Mouse (Mus musculus) hindbrain, embryonic 16.5 days (tissue): ENCODE results near the gene Dennd6a. TPM values are rescaled to one million over a fixed set of nuclear protein-coding genes. Genes with fewer than 3 reads are reported as not detected.
"Not testable (repeated sequence)": the region's sequence is repeated elsewhere in the genome, so short reads cannot be mapped to it uniquely, and the experiment has no call there.

Experiments
- ATAC-seq: fragments of 200-750 bp; cut with Nextera tagmentation; 2 replicates; pipeline ENCODE4 v1.8.0; 2017; ENCODE audit warnings: moderate TSS enrichment, moderate library complexity
- H3K27ac ChIP-seq: fragments of 300-500 bp; sonication (generic); 2 replicates; pipeline ENCODE4 v1.5.1; 2014; ENCODE audit warnings: low read depth, mild to moderate bottlenecking, control low read depth, low read length, moderate library complexity
- H3K27me3 ChIP-seq: fragments of 300-500 bp; sonication (generic); replicated peaks from 2 replicates; pipeline ENCODE4 v1.6.1; 2014; ENCODE audit warnings: low read length; ENCODE audit not compliant: control insufficient read depth, insufficient read depth
- H3K36me3 ChIP-seq: fragments of 300-500 bp; sonication (generic); 2 replicates; pipeline ENCODE4 v1.6.1; 2014; ENCODE audit warnings: mild to moderate bottlenecking, low read length, moderate library complexity, mixed read lengths; ENCODE audit not compliant: control insufficient read depth, insufficient read depth
- H3K4me1 ChIP-seq: fragments of 300-500 bp; sonication (generic); 2 replicates; pipeline ENCODE4 v1.6.1; 2014; ENCODE audit warnings: low read depth, low read length; ENCODE audit not compliant: control insufficient read depth, insufficient read depth
- H3K4me2 ChIP-seq: fragments of 300-500 bp; sonication (generic); 2 replicates; pipeline ENCODE4 v1.6.1; 2014; ENCODE audit warnings: mild to moderate bottlenecking, low read length, control low read depth, moderate library complexity
- H3K4me3 ChIP-seq: fragments of 300-500 bp; sonication (generic); 2 replicates; pipeline ENCODE4 v1.5.1; 2014; ENCODE audit warnings: mild to moderate bottlenecking, low read length, control low read depth, moderate library complexity
- H3K9ac ChIP-seq: fragments of 300-500 bp; sonication (generic); 2 replicates; pipeline ENCODE4 v1.6.1; 2014; ENCODE audit warnings: low read depth, mild to moderate bottlenecking, control low read depth, low read length, moderate library complexity
- H3K9me3 ChIP-seq: fragments of 300-500 bp; sonication (generic); 2 replicates; pipeline ENCODE4 v1.6.1; 2014; ENCODE audit warnings: mild to moderate bottlenecking, low read length, moderate library complexity; ENCODE audit not compliant: control insufficient read depth
- WGBS: fragments of 180-500 bp; shearing (Covaris S2); extraction: QIAGEN DNeasy Blood & Tissue Kit; methylation state at CpG from one replicate; pipeline ENCODE4 v1.1.7; 2014; 5-methylcytosine and 5-hydroxymethylcytosine counted together
- microRNA-seq: library from miRNA; unstranded; fragments of <30 nt; microRNA quantifications from one replicate; pipeline ENCODE4, GENCODE M21; 2017
- polyA plus RNA-seq: library from polyadenylated mRNA; unstranded; fragments of >200 nt; fragmentation: Nextera tagmentation; extraction: Ambion mirVana; gene quantifications from 2 replicates; pipeline ENCODE4 v1.2.1, GENCODE M21; 2015

Gene Dennd6a
- polyA plus RNA-seq, 1 experiment from 2014 or later: 14.9 TPM

DNA sequence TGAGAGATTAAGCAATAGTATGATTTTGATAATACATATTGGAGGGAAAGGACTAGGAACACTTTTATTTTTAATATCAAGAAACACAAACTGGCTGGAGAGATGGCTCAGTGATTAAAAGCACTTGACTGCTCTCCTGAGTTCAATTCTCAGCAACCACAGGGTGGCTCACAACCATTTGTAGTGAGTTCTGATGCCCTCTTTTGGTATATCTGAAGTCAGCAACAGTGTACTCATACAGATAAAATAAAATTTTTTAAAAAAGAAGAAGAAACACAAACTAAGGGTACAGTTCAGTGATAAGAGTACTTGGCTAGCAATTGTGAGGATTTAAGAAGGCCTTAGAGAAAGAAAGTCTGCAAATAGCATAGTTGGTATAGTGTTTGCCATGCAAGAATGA is 97.3 kb downstream of the Dennd6a start:
- no peak overlapping the region for H3K9ac ChIP-seq
- no peak overlapping the region for H3K27ac ChIP-seq
- no peak overlapping the region for H3K4me2 ChIP-seq
- no peaks in the 10 kb centered on the region for H3K9me3 ChIP-seq
- H3K36me3 ChIP-seq: no peaks in the 10 kb centered on the region; the same call in 1 of the 2 replicates
- peaks cover 20% of the 10 kb centered on the region for H3K4me1 ChIP-seq
- H3K4me3 ChIP-seq: no peak overlapping the region
- no peaks in the 10 kb centered on the region for H3K27me3 ChIP-seq
- ATAC-seq: no peak

DNA sequence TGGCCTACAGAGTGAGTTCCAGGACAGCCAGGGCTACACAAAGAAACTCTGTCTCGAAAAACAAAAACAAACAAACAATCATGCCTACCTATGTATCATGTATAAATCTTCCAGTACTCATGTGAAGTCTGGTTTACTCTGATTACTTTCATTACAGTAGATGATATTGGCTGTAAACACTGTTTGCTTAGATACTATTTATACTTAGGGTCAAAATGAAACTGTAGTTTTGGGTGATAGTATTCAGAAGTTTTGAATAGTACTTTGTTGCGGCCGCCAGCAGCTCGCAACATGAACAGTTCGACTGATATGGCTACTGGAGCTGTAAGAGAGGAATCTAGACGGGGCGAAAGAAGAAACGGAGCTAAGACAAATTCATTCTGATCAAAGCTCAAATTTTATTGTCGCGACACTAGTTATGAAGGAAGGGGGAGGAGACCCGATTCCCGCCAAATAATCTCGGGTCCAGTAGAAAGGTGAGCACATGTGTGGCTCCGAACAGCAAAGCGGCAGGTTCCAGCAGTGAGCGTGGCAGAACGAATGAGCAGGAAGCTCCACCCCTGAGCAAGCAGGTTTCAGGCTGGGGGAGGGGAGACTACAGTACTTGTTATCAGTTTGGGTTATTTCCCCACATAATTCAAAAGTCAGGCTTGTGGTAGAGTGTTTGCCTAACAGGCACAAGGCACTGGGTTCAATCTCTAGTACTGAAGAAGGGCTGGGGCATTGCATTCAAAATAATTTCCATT is 98.4 kb downstream of the Dennd6a start:
- H3K4me2 ChIP-seq, H3K4me3 ChIP-seq, H3K9me3 ChIP-seq, ATAC-seq, H3K9ac ChIP-seq, H3K27ac ChIP-seq, H3K36me3 ChIP-seq, H3K27me3 ChIP-seq: not testable (repeated sequence)
- 68% methylated on average over 17 of the region's 17 CpGs for WGBS
- peaks cover 16% of the 10 kb centered on the region for H3K4me1 ChIP-seq

GRCm38 (mm10) chr14:26674476-26675169 is 101.0 kb downstream of the Dennd6a start:
- not testable (repeated sequence) for ATAC-seq, H3K27me3 ChIP-seq

DNA sequence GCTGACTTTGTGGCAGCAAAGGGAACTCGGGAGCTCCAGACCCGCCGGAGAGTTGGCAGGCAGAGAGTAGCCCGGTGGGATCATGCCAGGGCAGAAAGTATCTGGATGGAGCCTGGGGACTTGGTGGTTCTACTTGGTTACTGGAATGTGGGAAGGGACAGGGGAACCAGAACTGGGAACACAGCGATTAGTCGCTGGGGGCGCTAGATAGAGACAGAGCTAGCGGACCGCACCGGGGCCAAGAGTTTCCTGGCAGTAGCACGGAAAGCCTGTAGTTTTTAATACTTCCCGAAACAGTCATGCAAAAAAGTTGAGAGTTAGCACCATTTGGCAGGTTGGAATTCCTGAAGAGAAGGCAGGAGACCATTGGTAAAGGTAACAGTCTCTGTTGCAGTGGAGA is 101.7 kb downstream of the Dennd6a start:
- H3K27ac ChIP-seq: no peak overlapping the region
- 23% methylated on average over 12 of the region's 12 CpGs for WGBS
- H3K4me3 ChIP-seq: no peak overlapping the region
- no peak overlapping the region for H3K4me2 ChIP-seq
- no peaks in the 10 kb centered on the region for H3K27me3 ChIP-seq
- H3K9ac ChIP-seq: no peak overlapping the region
- H3K4me1 ChIP-seq: peaks cover 3% of the 10 kb centered on the region
- no peaks in the 10 kb centered on the region for H3K36me3 ChIP-seq
- ATAC-seq: no peak
- no peaks in the 10 kb centered on the region for H3K9me3 ChIP-seq

More at GRCm38 (mm10) chr14:26674476-26675169, 101.0 kb downstream of the Dennd6a start:
- not testable (repeated sequence) for H3K4me2 ChIP-seq, H3K36me3 ChIP-seq, H3K9me3 ChIP-seq, H3K27ac ChIP-seq, H3K9ac ChIP-seq, H3K4me1 ChIP-seq, H3K4me3 ChIP-seq
- WGBS: 87% methylated on average over 2 of the region's 2 CpGs

GRCm38 (mm10) chr14:26675791-26676190 is 102.1 kb downstream of the Dennd6a start:
- H3K36me3 ChIP-seq: no peaks in the 10 kb centered on the region
- no peak overlapping the region for H3K9ac ChIP-seq
- no peaks in the 10 kb centered on the region for H3K4me1 ChIP-seq
- no peaks in the 10 kb centered on the region for H3K9me3 ChIP-seq
- no peak overlapping the region for H3K4me2 ChIP-seq
- no peak for ATAC-seq
- 77% methylated on average over 5 of the region's 5 CpGs for WGBS
- no peaks in the 10 kb centered on the region for H3K27me3 ChIP-seq
- H3K4me3 ChIP-seq: no peak overlapping the region
- H3K27ac ChIP-seq: no peak overlapping the region

Small RNAs within 50 kb of the gene (microRNA-seq; reads per million reads assigned to microRNA genes)
- not detected for gene Mir7672

Other genes starting within 250 kb of the Dennd6a start
- gene Slmap, start 38.9 kb upstream of the Dennd6a start, polyA plus RNA-seq: 11.4 TPM in 2 replicates
- 507 and 523 TPM in 2 replicates for gene Arf4, start 64.2 kb downstream of the Dennd6a start, polyA plus RNA-seq
- gene Pde12, start 96.0 kb downstream of the Dennd6a start, polyA plus RNA-seq: 9.9 and 11.1 TPM in 2 replicates
- 0.06 and 0.10 TPM in 2 replicates for gene Dnah12, start 119.4 kb downstream of the Dennd6a start, polyA plus RNA-seq